Mouse (Mus musculus) heart, embryonic 14.5 days (tissue): Measurements from ENCODE around the gene Krt31. TPM values are rescaled to one million over a fixed set of nuclear protein-coding genes. Genes with fewer than 3 reads are reported as not detected.

ENCODE experiments used
- ATAC-seq: fragments of 200-750 bp; cut with Nextera tagmentation; 2 replicates; pipeline ENCODE4 v1.8.0; 2017; ENCODE audit warnings: low read depth, moderate TSS enrichment; ENCODE audit not compliant: insufficient number of reproducible peaks, insufficient read depth, low FRiP score
- H3K27ac ChIP-seq, 2 experiments: fragments of 200-500 bp in 1 of 2; fragments of 300-500 bp in 1 of 2; sonication (generic) in 1 of 2; replicated peaks in 1 of 2; 2 replicates each; pipeline ENCODE4 v1.5.1; 2012 to 2014; ENCODE audit warnings: low read depth in 2 of 2, low read length in 2 of 2, control low read depth in 1 of 2, mild to moderate bottlenecking in 1 of 2, mixed read lengths in 1 of 2; ENCODE audit not compliant: control insufficient read depth in 1 of 2, insufficient read depth in 1 of 2
- H3K27me3 ChIP-seq: fragments of 300-500 bp; sonication (generic); 2 replicates; pipeline ENCODE4 v1.6.1; 2014; ENCODE audit warnings: mild to moderate bottlenecking, low read length, control low read depth; ENCODE audit not compliant: control insufficient read depth, insufficient read depth
- H3K36me3 ChIP-seq: fragments of 300-500 bp; sonication (generic); 2 replicates; pipeline ENCODE4 v1.6.1; 2014; ENCODE audit warnings: mild to moderate bottlenecking, control low read depth, low read length, mixed read lengths; ENCODE audit not compliant: control insufficient read depth, insufficient read depth
- H3K4me1 ChIP-seq, 2 experiments: fragments of 200-500 bp in 1 of 2; fragments of 300-500 bp in 1 of 2; sonication (generic) in 1 of 2; 2 replicates each; pipeline ENCODE4 v1.6.1; 2012 to 2014; ENCODE audit warnings: low read length in 2 of 2, control low read depth in 1 of 2, mixed read lengths in 1 of 2; ENCODE audit not compliant: control insufficient read depth in 2 of 2, insufficient read depth in 2 of 2
- H3K4me2 ChIP-seq: fragments of 300-500 bp; sonication (generic); 2 replicates; pipeline ENCODE4 v1.6.1; 2014; ENCODE audit warnings: mild to moderate bottlenecking, low read length
- H3K4me3 ChIP-seq, 2 experiments: fragments of 200-500 bp in 1 of 2; fragments of 300-500 bp in 1 of 2; sonication (generic) in 1 of 2; 2 replicates each; pipeline ENCODE4 v1.5.1; 2012 to 2014; ENCODE audit warnings: low read length in 2 of 2, mild to moderate bottlenecking in 2 of 2, control low read depth in 1 of 2, low read depth in 1 of 2, moderate library complexity in 1 of 2; ENCODE audit not compliant: control insufficient read depth in 1 of 2, insufficient read depth in 1 of 2
- H3K9ac ChIP-seq: fragments of 300-500 bp; sonication (generic); 2 replicates; pipeline ENCODE4 v1.6.1; 2014; ENCODE audit warnings: mild to moderate bottlenecking, low read length
- H3K9me3 ChIP-seq: fragments of 300-500 bp; sonication (generic); 2 replicates; pipeline ENCODE4 v1.6.1; 2016; ENCODE audit warnings: low read length, control low read depth; ENCODE audit not compliant: control insufficient read depth
- WGBS: fragments of 180-500 bp; shearing (Covaris S2); extraction: QIAGEN DNeasy Blood & Tissue Kit; methylation state at CpG from one replicate; pipeline ENCODE4 v1.1.7; 2014; 5-methylcytosine and 5-hydroxymethylcytosine counted together
- polyA plus RNA-seq: library from polyadenylated mRNA; unstranded; fragments of >200 nt; fragmentation: Nextera tagmentation; extraction: Ambion mirVana; gene quantifications from 2 replicates; pipeline ENCODE4 v1.2.1, GENCODE M21; 2014

Gene Krt31
- polyA plus RNA-seq, 1 experiment from 2014 or later = not detected

DNA sequence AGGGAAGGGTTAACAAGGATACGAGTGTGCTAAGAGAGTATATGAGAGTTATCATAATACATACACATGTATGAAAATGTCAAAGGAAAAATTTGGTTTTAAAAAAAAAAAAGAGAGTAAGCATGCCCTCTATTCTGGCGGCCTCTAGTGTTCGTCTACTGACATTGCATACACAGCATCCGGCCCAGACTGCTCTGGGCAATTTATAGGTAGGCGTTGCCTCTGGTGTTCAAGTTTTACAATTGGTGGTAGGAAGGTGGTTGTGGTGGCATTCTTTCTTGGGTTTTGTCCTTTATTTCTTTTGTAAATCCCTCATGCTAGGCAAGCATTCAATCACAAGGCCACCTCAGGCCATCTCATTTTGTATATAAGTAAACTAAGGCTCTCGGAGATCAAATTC lies 45.5 kb downstream of the Krt31 start:
- WGBS = 22% methylated on average over 6 of the region's 6 CpGs

DNA sequence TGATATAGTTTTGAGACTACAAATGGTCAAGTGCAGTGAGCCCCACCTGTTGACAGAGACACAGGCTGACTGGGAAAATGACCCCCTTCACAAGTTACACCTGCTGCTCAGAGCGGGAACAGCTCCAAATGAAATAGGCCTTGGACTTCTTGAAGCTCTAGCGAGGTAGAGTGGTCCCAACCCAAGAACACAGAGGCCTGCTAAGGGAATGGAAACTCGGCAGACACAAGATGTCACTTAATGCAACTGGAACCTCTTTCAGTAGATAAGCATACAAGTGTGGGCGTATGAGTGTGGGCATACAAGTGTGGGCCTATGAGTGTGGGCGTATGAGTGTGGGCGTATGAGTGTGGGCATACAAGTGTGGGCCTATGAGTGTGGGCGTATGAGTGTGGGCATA lies 51.3 kb downstream of the Krt31 start:
- H3K4me2 ChIP-seq = no peak overlapping the region
- 88% methylated on average over 7 of the region's 7 CpGs for WGBS
- H3K9me3 ChIP-seq = peaks cover 10% of the 10 kb centered on the region; the same call in 1 of the 2 replicates
- no peak overlapping the region for H3K27ac ChIP-seq
- ATAC-seq = no peak
- H3K4me3 ChIP-seq = no peak overlapping the region
- H3K4me1 ChIP-seq = no peaks in the 10 kb centered on the region
- no peaks in the 10 kb centered on the region for H3K36me3 ChIP-seq
- H3K27me3 ChIP-seq = peaks cover 15% of the 10 kb centered on the region
- H3K9ac ChIP-seq = no peak overlapping the region

More for the DNA sequence above, 45.5 kb downstream of the Krt31 start:
- Histone ChIP-seq H3K9me3 (peaks cover 10% of the 10 kb centered on the region; the same call in 1 of the 2 replicates), H3K4me3 (no peak overlapping the region), H3K27ac (no peak overlapping the region), H3K4me2 (no peak overlapping the region), H3K4me1 (no peaks in the 10 kb centered on the region), H3K27me3 (no peaks in the 10 kb centered on the region), H3K9ac (no peak overlapping the region), H3K36me3 (no peaks in the 10 kb centered on the region)
- ATAC-seq = no peak

Other genes starting within 250 kb of the Krt31 start
- not detected in 2 replicates for gene Gm11554, start 246.1 kb downstream of the Krt31 start, polyA plus RNA-seq
- not detected in 2 replicates for gene Krtap4-13, start 240.7 kb downstream of the Krt31 start, polyA plus RNA-seq
- gene Gm11564, start 234.9 kb downstream of the Krt31 start, polyA plus RNA-seq = not detected in 2 replicates
- gene 2300003K06Rik, start 212.5 kb downstream of the Krt31 start, polyA plus RNA-seq = not detected in 2 replicates
- gene Krtap4-16, start 198.9 kb downstream of the Krt31 start, polyA plus RNA-seq = not detected in 2 replicates
- not detected in 2 replicates for gene Gm11568, start 192.6 kb downstream of the Krt31 start, polyA plus RNA-seq
- gene Gm11559, start 186.1 kb downstream of the Krt31 start, polyA plus RNA-seq = not detected in 2 replicates
- gene Krtap9-1, start 177.2 kb downstream of the Krt31 start, polyA plus RNA-seq = not detected in 2 replicates
- not detected in 2 replicates for gene Gm11567, start 171.4 kb downstream of the Krt31 start, polyA plus RNA-seq
- gene Krtap31-1, start 142.6 kb downstream of the Krt31 start, polyA plus RNA-seq = not detected in 2 replicates
- gene Gm11565, start 135.8 kb downstream of the Krt31 start, polyA plus RNA-seq = not detected in 2 replicates
- not detected in 2 replicates for gene Krtap31-2, start 114.3 kb downstream of the Krt31 start, polyA plus RNA-seq
- not detected in 2 replicates for gene Krtap9-5, start 102.1 kb downstream of the Krt31 start, polyA plus RNA-seq
- gene Krtap29-1, start 71.5 kb downstream of the Krt31 start, polyA plus RNA-seq = not detected in 2 replicates
- not detected in 2 replicates for gene Krtap16-1, start 64.0 kb downstream of the Krt31 start, polyA plus RNA-seq
- gene Krtap17-1, start 56.6 kb downstream of the Krt31 start, polyA plus RNA-seq = not detected in 2 replicates
- not detected in 2 replicates for gene Krt33a, start 34.3 kb downstream of the Krt31 start, polyA plus RNA-seq
- gene Krt33b, start 20.7 kb downstream of the Krt31 start, polyA plus RNA-seq = not detected in 2 replicates
- not detected in 2 replicates for gene Krt34, start 9.0 kb downstream of the Krt31 start, polyA plus RNA-seq
- not detected in 2 replicates for gene Krt32, start 37.7 kb upstream of the Krt31 start, polyA plus RNA-seq
- gene Krt35, start 45.7 kb upstream of the Krt31 start, polyA plus RNA-seq = not detected in 2 replicates
- gene Krt36, start 55.1 kb upstream of the Krt31 start, polyA plus RNA-seq = not detected in 2 replicates
- not detected in 2 replicates for gene Krt13, start 71.0 kb upstream of the Krt31 start, polyA plus RNA-seq
- gene Krt15, start 85.4 kb upstream of the Krt31 start, polyA plus RNA-seq = 0.50 TPM in 1 of 2 replicates, not detected in the other
- 30.7 and 35.0 TPM in 2 replicates for gene Krt19, start 98.1 kb upstream of the Krt31 start, polyA plus RNA-seq
- gene Krt9, start 142.7 kb upstream of the Krt31 start, polyA plus RNA-seq = not detected in 2 replicates
- 1.5 and 1.9 TPM in 2 replicates for gene Krt14, start 157.0 kb upstream of the Krt31 start, polyA plus RNA-seq
- not detected in 2 replicates for gene Krt16, start 198.4 kb upstream of the Krt31 start, polyA plus RNA-seq
- 1.4 TPM in 2 replicates for gene Krt17, start 210.5 kb upstream of the Krt31 start, polyA plus RNA-seq
- not detected in 2 replicates for gene Krt42, start 219.3 kb upstream of the Krt31 start, polyA plus RNA-seq